Mouse (Mus musculus) left cerebral cortex, postnatal 10 days (tissue): ENCODE data around the gene Wipi1. TPM values are rescaled to one million over a fixed set of nuclear protein-coding genes. Genes with fewer than 3 reads are reported as not detected.
A peak's percentile ranks its signal among the peaks of the same experiment; 100 is the strongest.

Experiments used
- DNase-seq, 2 experiments: peaks; one replicate each; pipeline ENCODE4 v3.0.0; 2021 to 2022; ENCODE audit warnings: low spot score in 2 of 2, mixed read lengths in 1 of 2; ENCODE audit errors: extremely low spot score in 1 of 2
- intact Hi-C: fragments of 180-260 bp; cut with DNase I; formaldehyde crosslinking; loops from one replicate; pipeline ENCODE4 v1.15.1; 2025
- total RNA-seq, 2 experiments: library from RNA; stranded (reverse); gene quantifications; 2 replicates each; pipeline ENCODE4 v1.2.3; 2021

Gene Wipi1
- total RNA-seq, 2 experiments from 2014 or later: 17.2 to 17.5 TPM

- intact Hi-C loops: no loop called here
- no peak for DNase-seq
Observed at GRCm38 (mm10) chr11:109556130-109556529, 55.6 kb downstream of the Wipi1 start.

GRCm38 (mm10) chr11:109554443-109554842 is 57.3 kb downstream of the Wipi1 start:
- DNase-seq: no peak
- intact Hi-C loops: no loop called here

GRCm38 (mm10) chr11:109553921-109554320 is 57.8 kb downstream of the Wipi1 start:
- no peak for DNase-seq
- intact Hi-C loops: no loop called here

- intact Hi-C loops: no loop called here
- DNase-seq: no peak
Observed at GRCm38 (mm10) chr11:109549599-109550290, 62.0 kb downstream of the Wipi1 start.

GRCm38 (mm10) chr11:109547652-109548051 is 64.1 kb downstream of the Wipi1 start:
- intact Hi-C loops: no loop called here
- no peak for DNase-seq

- intact Hi-C loops: no loop called here
- no peak for DNase-seq
Observed at GRCm38 (mm10) chr11:109546305-109547001, 65.3 kb downstream of the Wipi1 start.

- no peak for DNase-seq
- intact Hi-C loops: no loop called here
Observed at GRCm38 (mm10) chr11:109545700-109546143, 66.0 kb downstream of the Wipi1 start.

GRCm38 (mm10) chr11:109545265-109545664 is 66.5 kb downstream of the Wipi1 start:
- no peak for DNase-seq
- intact Hi-C loops: no loop called here

GRCm38 (mm10) chr11:109544432-109544831 is 67.3 kb downstream of the Wipi1 start:
- no peak for DNase-seq
- intact Hi-C loops: no loop called here

- DNase-seq: no peak
- intact Hi-C loops: no loop called here
Observed at GRCm38 (mm10) chr11:109543466-109543865, 68.3 kb downstream of the Wipi1 start.

GRCm38 (mm10) chr11:109539290-109539689 is 72.5 kb downstream of the Wipi1 start:
- intact Hi-C loops: no loop called here
- DNase-seq: peak in 1 of 2 experiments; percentile 47

GRCm38 (mm10) chr11:109536939-109537338 is 74.8 kb downstream of the Wipi1 start:
- intact Hi-C loops: no loop called here
- no peak for DNase-seq

GRCm38 (mm10) chr11:109535966-109536365 is 75.8 kb downstream of the Wipi1 start:
- intact Hi-C loops: no loop called here
- DNase-seq: no peak

GRCm38 (mm10) chr11:109530030-109530429 is 81.7 kb downstream of the Wipi1 start:
- intact Hi-C loops: no loop called here
- DNase-seq: no peak

- no peak for DNase-seq
- intact Hi-C loops: no loop called here
Observed at GRCm38 (mm10) chr11:109525571-109525970, 86.2 kb downstream of the Wipi1 start.

- DNase-seq: no peak
- intact Hi-C loops: no loop called here
Observed at GRCm38 (mm10) chr11:109524869-109525268, 86.9 kb downstream of the Wipi1 start.

Other genes with a start within 250 kb of the Wipi1 start
- 10 to 100 TPM; 46.3 TPM for gene Gna13, start 249.1 kb downstream of the Wipi1 start, total RNA-seq
- gene 9930022D16Rik, start 198.1 kb downstream of the Wipi1 start, total RNA-seq: not detected
- gene Amz2, start 186.0 kb downstream of the Wipi1 start, total RNA-seq: 10 to 100 TPM; 88.6 to 96.2 TPM
- 1 to 10 TPM; 5.7 to 6.5 TPM for gene Arsg, start 138.6 kb downstream of the Wipi1 start, total RNA-seq
- 10 to 100 TPM; 11.7 to 12.6 TPM for gene Slc16a6, start 138.4 kb downstream of the Wipi1 start, total RNA-seq
- gene Prkar1a, start 37.4 kb upstream of the Wipi1 start, total RNA-seq: 100 to 1,000 TPM; 412 to 433 TPM
- 10 to 100 TPM; 12.0 to 14.2 TPM for gene Fam20a, start 110.3 kb upstream of the Wipi1 start, total RNA-seq
- not detected for gene 1700012B07Rik, start 216.1 kb upstream of the Wipi1 start, total RNA-seq